Mouse (Mus musculus) thymus, adult 2 months (tissue): ENCODE data around the gene Antxr1.

ENCODE experiments used
- CTCF ChIP-seq: fragments of 200-500 bp; IDR thresholded peaks from 2 replicates; pipeline ENCODE4 v1.5.1; 2012; ENCODE audit warnings: mild to moderate bottlenecking, control low read depth, low read length, moderate library complexity, borderline replicate concordance; ENCODE audit not compliant: control insufficient read depth, poor library complexity, insufficient read depth; ENCODE audit errors: extremely low read depth
- POLR2A ChIP-seq: fragments of 200-500 bp; IDR thresholded peaks from 2 replicates; pipeline ENCODE4 v1.6.1; 2012; ENCODE audit warnings: mild to moderate bottlenecking, low read length, control low read depth, moderate library complexity; ENCODE audit not compliant: control insufficient read depth, poor library complexity, insufficient read depth; ENCODE audit errors: extremely low read depth

GRCm38 (mm10) chr6:87161391-87162263 is 174.0 kb downstream of the Antxr1 start:
- TF ChIP-seq POLR2A (no peak), CTCF (no peak)
